Mouse (Mus musculus): ENCODE results near the gene Rhbdd3.
A peak's percentile ranks its signal among the peaks of the same experiment; 100 is the strongest.

Gene Rhbdd3

DNA sequence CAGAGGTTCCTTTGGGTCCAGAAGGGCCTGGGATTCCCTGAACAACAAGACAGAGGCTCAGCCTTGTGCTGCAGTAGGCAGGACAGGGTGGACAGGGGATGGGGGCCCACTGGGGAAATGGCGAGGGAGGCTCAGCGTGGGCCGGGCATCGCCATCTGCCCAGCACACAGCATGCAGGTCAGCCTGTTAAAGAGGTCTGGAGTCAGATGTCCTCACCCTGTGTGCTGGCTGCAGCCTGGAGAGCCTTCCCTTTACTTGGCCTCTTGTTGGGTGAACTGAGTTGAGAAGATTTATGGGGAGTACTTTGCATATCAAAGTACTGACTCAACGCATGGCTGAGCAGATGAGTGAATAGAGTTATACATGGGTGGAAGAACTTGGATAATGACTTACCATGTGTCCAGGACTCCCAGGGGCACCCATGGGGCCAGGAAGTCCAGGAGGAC, 30.3 kb downstream of the Rhbdd3 start:
- DNase-seq (ENCODE audit: low spot score in 2 of 2) = no peak

DNA sequence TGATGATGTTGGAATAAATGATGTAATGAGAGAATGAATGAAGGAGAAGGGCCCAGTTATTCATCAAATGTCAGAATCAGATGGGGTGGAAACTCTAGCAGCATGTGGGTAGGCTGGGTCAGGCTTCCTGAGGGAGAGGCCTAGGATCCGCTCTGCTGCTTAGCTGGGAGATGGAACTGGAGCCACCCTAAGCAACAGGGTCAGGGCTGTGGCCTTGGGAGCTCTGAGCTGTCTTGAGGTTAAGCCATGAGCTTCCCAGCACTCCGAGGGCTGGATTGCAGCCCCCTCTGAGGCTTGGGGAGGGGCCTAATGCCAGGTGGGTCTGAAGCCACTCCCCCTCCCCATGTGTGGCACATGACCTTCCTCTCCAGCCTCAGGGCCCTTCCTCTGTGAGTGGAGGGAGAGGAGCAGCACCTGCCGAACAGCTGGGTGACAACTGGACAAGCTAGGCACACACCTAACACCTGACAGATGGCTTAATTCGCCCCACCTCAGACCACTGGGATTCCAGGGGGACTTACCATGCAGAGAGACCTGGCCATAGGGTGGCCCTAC, 31.5 kb downstream of the Rhbdd3 start:
- no peak for DNase-seq (ENCODE audit: low spot score in 2 of 2)

- DNase-seq (ENCODE audit: low spot score in 2 of 2) = no peak
These were observed 34.0 kb downstream of the Rhbdd3 start for GRCm38 (mm10) chr11:5132751-5133150.

- DNase-seq (ENCODE audit: low spot score in 2 of 2) = no peak
These were observed 37.2 kb downstream of the Rhbdd3 start for GRCm38 (mm10) chr11:5135914-5136313.

- DNase-seq (ENCODE audit: low spot score in 2 of 2) = no peak
These were observed 39.9 kb downstream of the Rhbdd3 start for GRCm38 (mm10) chr11:5138642-5139041.

DNA sequence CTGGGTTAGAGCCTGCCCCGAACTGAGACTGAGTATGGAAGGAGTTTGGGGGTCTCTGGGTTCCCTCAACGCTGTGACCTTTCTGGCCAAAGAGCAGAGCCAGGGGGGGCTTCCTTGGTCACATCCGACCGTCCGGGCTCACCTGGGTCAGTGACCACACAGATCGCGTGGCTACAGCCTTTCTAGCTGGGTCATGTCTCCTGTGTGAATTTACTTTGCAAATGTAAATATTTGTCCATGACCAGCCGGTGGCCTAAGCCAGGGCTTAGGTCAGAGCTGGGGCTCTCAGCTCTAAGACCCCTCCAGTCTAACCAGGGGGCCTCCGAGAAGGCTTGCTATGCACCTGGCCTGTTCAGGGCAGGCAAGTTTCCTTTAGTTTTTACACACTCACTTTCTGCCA, 40.6 kb downstream of the Rhbdd3 start:
- DNase-seq (ENCODE audit: low spot score in 2 of 2) = no peak

DNA sequence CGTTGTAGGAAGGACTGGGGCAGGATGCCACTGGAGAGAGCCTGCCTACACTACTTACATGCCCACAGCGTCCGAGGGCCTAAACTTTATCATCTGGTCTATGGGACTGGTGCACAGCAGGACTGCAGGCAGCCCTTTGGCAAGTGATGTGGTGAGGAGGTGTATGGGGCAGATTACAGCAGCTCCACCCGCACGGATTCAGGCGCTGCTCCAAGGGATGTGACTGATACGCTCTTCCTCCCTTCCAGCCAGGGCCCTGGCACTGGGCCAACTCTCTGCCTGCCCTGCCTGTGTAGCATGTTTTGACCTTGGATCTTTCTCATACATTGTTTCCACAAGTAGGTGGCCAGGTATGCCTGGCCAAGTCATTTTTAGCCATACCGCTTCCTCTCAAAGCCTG, 41.9 kb downstream of the Rhbdd3 start:
- peak in 1 of 2 experiments; percentile 31 for DNase-seq (ENCODE audit: low spot score in 2 of 2)

DNA sequence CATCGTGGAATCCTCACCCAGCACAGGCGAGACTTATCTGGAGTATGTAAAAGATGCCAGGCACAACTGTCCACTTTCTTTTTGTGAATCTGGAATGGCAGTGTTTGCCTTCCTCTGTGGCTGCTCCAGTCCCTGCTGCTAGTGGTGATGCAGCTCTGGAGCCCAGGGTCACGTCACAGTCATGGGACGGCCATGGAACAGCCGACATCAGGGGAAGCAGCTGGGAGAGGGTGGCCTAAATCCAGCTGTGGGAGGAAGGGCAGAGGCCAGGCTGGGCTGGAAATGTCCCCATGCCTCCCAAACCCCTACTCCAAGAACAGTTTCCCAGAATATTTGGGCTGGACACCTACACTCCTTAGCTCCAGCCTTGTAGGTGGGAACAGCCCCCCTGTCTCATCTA, 42.5 kb downstream of the Rhbdd3 start:
- no peak for DNase-seq (ENCODE audit: low spot score in 2 of 2)

GRCm38 (mm10) chr11:5141965-5142364, 43.2 kb downstream of the Rhbdd3 start:
- DNase-seq (ENCODE audit: low spot score in 2 of 2) = no peak

DNA sequence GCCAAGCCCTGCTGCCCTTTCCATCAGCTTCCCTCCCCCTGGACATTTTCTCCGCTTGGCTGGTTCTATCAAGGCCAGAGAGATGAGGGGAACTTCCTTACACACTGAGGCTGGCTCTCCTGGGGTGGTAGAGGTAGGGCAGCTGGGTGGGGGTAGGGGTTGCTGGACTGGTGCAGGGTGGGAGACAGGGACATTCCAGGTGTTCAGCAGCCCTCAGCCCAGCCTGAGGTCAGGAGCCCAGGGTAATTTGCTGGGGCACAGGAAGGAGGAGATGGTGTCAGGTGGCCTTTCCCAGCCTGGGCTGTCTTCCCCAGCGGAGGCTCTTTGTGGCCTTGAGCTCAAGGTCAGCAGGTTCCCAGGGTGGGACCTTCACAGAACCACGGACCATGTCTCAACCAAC, 46.9 kb downstream of the Rhbdd3 start:
- DNase-seq (ENCODE audit: low spot score in 2 of 2) = no peak

GRCm38 (mm10) chr11:5149249-5149648, 50.5 kb downstream of the Rhbdd3 start:
- no peak for DNase-seq (ENCODE audit: low spot score in 2 of 2)

GRCm38 (mm10) chr11:5149955-5150354, 51.2 kb downstream of the Rhbdd3 start:
- DNase-seq (ENCODE audit: low spot score in 2 of 2) = no peak

GRCm38 (mm10) chr11:5150416-5151246, 51.9 kb downstream of the Rhbdd3 start:
- no peak for DNase-seq (ENCODE audit: low spot score in 2 of 2)

DNA sequence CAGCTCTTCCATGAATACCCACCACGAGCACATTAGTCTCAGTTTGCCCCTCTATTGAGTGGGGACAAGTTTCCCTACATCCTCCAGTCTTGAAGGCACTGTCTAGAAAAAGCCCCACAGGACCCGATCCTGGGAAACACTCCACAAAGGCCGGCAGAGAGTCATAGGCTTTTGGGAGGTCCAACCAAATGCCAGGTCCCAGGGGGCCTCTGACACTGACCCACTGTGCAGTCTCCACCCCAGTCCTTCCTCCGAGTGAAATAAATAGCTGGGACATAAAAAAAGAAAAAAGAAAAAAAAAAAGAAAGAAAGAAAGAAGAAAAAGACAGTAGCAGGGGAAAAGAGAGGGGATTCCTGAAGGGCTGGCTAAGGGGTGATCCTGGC, 52.5 kb downstream of the Rhbdd3 start:
- no peak for DNase-seq (ENCODE audit: low spot score in 2 of 2)

- no peak for DNase-seq (ENCODE audit: low spot score in 2 of 2)
These were observed 53.1 kb downstream of the Rhbdd3 start, which contains the start of gene Emid1 for GRCm38 (mm10) chr11:5151680-5152337. Emid1 (minus strand) TSS chr11:5152257.

GRCm38 (mm10) chr11:5154961-5155805, 56.5 kb downstream of the Rhbdd3 start:
- DNase-seq (ENCODE audit: low spot score in 2 of 2) = no peak

Measured in frontal cortex, postnatal 36 days (tissue).